Mouse (Mus musculus): ENCODE results near the gene Cul7. TPM values are rescaled to one million over a fixed set of nuclear protein-coding genes. Genes with fewer than 3 reads are reported as not detected.

The Cul7 gene
- polyA plus RNA-seq, 1 experiment from 2014 or later = 28.2 TPM

DNA sequence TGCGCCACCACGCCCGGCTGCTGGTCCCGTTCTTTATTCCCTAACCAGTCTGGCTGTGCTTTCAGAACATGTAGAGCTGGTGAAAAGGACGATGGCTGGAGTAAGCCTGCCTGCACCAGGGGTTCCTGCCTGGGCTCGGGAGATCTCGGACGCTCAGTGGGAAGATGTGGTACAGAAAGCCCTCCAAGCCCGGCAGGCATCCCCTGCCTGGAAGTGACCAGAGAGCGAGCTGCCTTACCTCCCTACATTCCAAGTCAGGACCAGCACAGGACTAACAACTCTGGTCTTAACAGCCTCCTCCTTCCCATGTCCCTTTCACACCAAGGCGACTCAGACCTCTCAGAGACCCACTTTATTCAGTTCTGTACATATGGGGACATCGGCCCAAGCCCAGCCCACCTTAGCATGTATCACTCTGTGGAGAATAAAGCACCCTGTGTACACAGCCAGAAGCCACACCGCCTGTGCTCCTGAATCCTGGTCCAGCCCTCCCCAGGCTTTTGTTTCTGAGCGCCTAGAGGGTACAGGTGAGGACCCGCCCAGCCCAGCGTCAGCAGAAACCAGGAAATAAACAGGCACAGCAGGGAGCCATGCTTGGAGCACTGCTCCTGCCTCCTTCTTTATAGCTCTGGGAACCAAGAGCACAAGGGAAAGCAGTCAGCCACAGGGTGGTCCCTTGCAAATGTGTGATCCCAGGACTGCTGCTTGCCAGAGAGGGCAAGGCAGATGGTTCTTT, 32.7 kb downstream of the Cul7 start:
- ATAC-seq (replicated peaks; ENCODE audit: low FRiP score) = no peak

DNA sequence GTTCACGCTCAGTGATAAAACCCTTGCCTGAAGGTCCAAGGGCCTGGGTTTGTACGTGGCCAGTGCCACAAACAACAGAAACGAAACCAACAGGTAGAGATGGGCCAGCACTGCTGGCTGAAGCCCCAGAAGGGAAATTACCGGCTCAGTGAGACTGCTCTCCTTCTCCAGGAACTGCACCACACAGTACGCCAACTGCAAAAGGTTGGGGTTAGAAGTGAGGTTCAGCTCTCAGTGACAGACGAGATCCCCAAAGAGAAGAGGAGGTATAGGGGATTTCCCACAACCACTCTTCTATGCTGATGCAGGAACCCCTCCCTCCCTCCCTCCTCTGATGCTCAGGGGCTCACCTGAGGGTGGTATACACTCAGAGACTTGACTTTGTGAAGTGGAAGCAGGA, 35.8 kb downstream of the Cul7 start:
- no peak overlapping the region for H3K4me2 ChIP-seq
- WGBS = 90% methylated on average over 6 of the region's 6 CpGs
- H3K4me3 ChIP-seq (ENCODE audit: low read depth, low read length) = no peak overlapping the region
- no peak for DNase-seq (ENCODE audit: low spot score)
- ATAC-seq (replicated peaks; ENCODE audit: low FRiP score) = no peak
- no peak overlapping the region for H3K27ac ChIP-seq (ENCODE audit: low read depth, low read length)
- H3K36me3 ChIP-seq (ENCODE audit: control insufficient read depth, insufficient read depth, low read length) = peaks cover 40% of the 10 kb centered on the region
- H3K9ac ChIP-seq (ENCODE audit: low read depth, low read length) = no peak overlapping the region
- H3K4me1 ChIP-seq (replicated peaks; ENCODE audit: control insufficient read depth, insufficient read depth, low read length) = peaks cover 11% of the 10 kb centered on the region
- H3K27me3 ChIP-seq (replicated peaks; ENCODE audit: control insufficient read depth, insufficient read depth, low read length) = no peaks in the 10 kb centered on the region
- H3K9me3 ChIP-seq (ENCODE audit: control insufficient read depth, low read length) = no peaks in the 10 kb centered on the region

More for the DNA sequence above, 32.7 kb downstream of the Cul7 start:
- Histone ChIP-seq H3K27me3 (replicated peaks; ENCODE audit: control insufficient read depth, insufficient read depth, low read length) (no peaks in the 10 kb centered on the region), H3K4me1 (replicated peaks; ENCODE audit: control insufficient read depth, insufficient read depth, low read length) (peaks cover 23% of the 10 kb centered on the region), H3K9me3 (ENCODE audit: control insufficient read depth, low read length) (no peaks in the 10 kb centered on the region), H3K27ac (ENCODE audit: low read depth, low read length) (no peak overlapping the region), H3K9ac (ENCODE audit: low read depth, low read length) (no peak overlapping the region), H3K4me2 (no peak overlapping the region), H3K4me3 (ENCODE audit: low read depth, low read length) (no peak overlapping the region), H3K36me3 (ENCODE audit: control insufficient read depth, insufficient read depth, low read length) (peaks cover 40% of the 10 kb centered on the region)
- no peak for DNase-seq (ENCODE audit: low spot score)
- 90% methylated on average over 16 of the region's 16 CpGs for WGBS

DNA sequence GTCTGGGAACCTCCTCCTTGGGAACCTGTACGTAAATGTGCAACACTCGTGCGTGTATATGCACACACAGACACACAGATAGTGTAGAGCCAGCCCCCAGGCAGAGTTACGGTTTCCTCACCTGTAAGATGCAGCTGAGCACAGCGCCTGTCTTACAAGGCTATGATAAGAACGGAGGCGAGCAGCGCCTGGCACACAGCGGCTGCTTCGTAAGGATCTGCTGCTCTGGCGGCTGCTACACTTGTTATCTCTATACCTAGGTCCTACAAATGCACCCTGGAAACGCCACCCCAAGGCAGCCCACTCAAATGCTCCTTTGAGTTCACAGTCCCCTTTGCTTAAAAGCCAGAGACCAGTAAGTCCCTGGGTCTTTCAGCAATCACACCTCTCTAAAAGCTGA, 40.5 kb downstream of the Cul7 start:
- no peak overlapping the region for H3K9ac ChIP-seq (ENCODE audit: low read depth, low read length)
- no peaks in the 10 kb centered on the region for H3K27me3 ChIP-seq (replicated peaks; ENCODE audit: control insufficient read depth, insufficient read depth, low read length)
- H3K9me3 ChIP-seq (ENCODE audit: control insufficient read depth, low read length) = no peaks in the 10 kb centered on the region
- H3K36me3 ChIP-seq (ENCODE audit: control insufficient read depth, insufficient read depth, low read length) = peaks cover 15% of the 10 kb centered on the region
- peak overlapping the region; percentile 11; the same call in 1 of the 2 replicates for H3K27ac ChIP-seq (ENCODE audit: low read depth, low read length)
- no peak overlapping the region for H3K4me3 ChIP-seq (ENCODE audit: low read depth, low read length)
- DNase-seq (ENCODE audit: low spot score) = no peak
- WGBS = 56% methylated on average over 12 of the region's 12 CpGs
- H3K4me2 ChIP-seq = peak overlapping the region; percentile 26; the same call in 1 of the 2 replicates
- peak; percentile 82 for ATAC-seq (replicated peaks; ENCODE audit: low FRiP score)
- peaks cover 5% of the 10 kb centered on the region; the same call in 1 of the 2 replicates for H3K4me1 ChIP-seq (replicated peaks; ENCODE audit: control insufficient read depth, insufficient read depth, low read length)

- no peak for ATAC-seq (replicated peaks; ENCODE audit: low FRiP score)
- H3K27me3 ChIP-seq (replicated peaks; ENCODE audit: control insufficient read depth, insufficient read depth, low read length) = no peaks in the 10 kb centered on the region
- no peak for DNase-seq (ENCODE audit: low spot score)
- H3K9ac ChIP-seq (ENCODE audit: low read depth, low read length) = no peak overlapping the region
- no peak overlapping the region for H3K4me2 ChIP-seq
- no peaks in the 10 kb centered on the region for H3K9me3 ChIP-seq (ENCODE audit: control insufficient read depth, low read length)
- no peak overlapping the region for H3K4me3 ChIP-seq (ENCODE audit: low read depth, low read length)
- peaks cover 5% of the 10 kb centered on the region; the same call in 1 of the 2 replicates for H3K4me1 ChIP-seq (replicated peaks; ENCODE audit: control insufficient read depth, insufficient read depth, low read length)
- peak overlapping the region; percentile 11; the same call in 1 of the 2 replicates for H3K27ac ChIP-seq (ENCODE audit: low read depth, low read length)
- peaks cover 8% of the 10 kb centered on the region for H3K36me3 ChIP-seq (ENCODE audit: control insufficient read depth, insufficient read depth, low read length)
- WGBS = 86% methylated on average over 2 of the region's 2 CpGs
Observed at GRCm38 (mm10) chr17:46691390-46691789, 41.3 kb downstream of the Cul7 start.

DNA sequence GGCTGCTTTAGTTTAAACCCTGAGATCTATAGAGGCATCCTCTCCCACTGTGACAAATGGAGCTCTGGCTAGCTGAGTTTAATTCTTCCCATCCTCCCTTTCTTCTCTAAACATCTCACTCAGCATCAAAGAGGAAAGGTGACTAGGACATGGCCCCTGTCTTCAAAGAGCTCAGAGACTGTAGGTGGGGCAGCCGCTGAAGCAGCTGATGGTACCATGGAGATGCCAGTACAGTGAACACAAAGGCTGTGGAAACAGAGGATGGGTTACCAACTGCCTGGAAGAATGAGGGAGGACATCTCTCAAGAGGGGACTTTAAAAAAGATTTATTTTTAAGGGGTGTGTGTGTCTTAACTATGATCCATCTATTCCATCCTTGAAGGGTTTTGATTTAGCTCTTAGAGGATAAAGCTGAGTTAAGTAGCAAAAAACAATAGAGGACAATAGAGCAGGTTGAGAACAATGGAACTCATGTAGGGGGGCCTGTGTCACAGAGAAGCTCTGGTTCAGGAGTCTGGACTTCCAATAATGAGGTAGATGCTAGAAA, 44.5 kb downstream of the Cul7 start:
- WGBS = 79% methylated on average over 1 of the region's 1 CpGs
- H3K27ac ChIP-seq (ENCODE audit: low read depth, low read length) = no peak overlapping the region

DNA sequence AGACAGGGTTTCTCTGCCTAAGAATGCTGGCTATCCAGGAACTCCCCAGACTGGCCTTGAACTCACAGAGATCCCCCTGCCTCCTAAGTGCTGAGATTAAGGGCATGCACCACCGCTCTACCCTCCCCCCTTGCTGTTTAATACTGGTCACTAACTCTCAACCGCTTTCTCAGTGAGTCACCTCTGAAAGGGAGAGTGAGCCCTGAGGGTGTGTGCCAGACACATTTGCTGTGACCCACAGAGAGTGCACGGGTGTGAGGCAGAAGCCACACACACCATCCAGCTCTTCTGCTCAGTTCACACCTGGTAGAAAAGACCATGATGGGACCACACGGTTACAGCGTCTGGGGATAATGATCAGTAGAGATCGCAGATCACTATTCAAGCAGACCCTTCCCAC, 48.4 kb downstream of the Cul7 start:
- ATAC-seq (replicated peaks; ENCODE audit: low FRiP score) (no peak), DNase-seq (ENCODE audit: low spot score) (no peak)
- no peak overlapping the region for H3K9ac ChIP-seq (ENCODE audit: low read depth, low read length)
- no peak overlapping the region for H3K27ac ChIP-seq (ENCODE audit: low read depth, low read length)
- peaks cover 15% of the 10 kb centered on the region for H3K4me1 ChIP-seq (replicated peaks; ENCODE audit: control insufficient read depth, insufficient read depth, low read length)
- H3K4me3 ChIP-seq (ENCODE audit: low read depth, low read length) = no peak overlapping the region
- H3K36me3 ChIP-seq (ENCODE audit: control insufficient read depth, insufficient read depth, low read length) = peaks cover 10% of the 10 kb centered on the region; the same call in 1 of the 2 replicates
- no peaks in the 10 kb centered on the region for H3K27me3 ChIP-seq (replicated peaks; ENCODE audit: control insufficient read depth, insufficient read depth, low read length)
- H3K4me2 ChIP-seq = no peak overlapping the region
- H3K9me3 ChIP-seq (ENCODE audit: control insufficient read depth, low read length) = no peaks in the 10 kb centered on the region
- WGBS = 84% methylated on average over 6 of the region's 6 CpGs

More for the DNA sequence above, 44.5 kb downstream of the Cul7 start:
- DNase-seq (ENCODE audit: low spot score) = no peak
- H3K4me1 ChIP-seq (replicated peaks; ENCODE audit: control insufficient read depth, insufficient read depth, low read length) = peaks cover 5% of the 10 kb centered on the region; the same call in 1 of the 2 replicates
- no peak for ATAC-seq (replicated peaks; ENCODE audit: low FRiP score)
- H3K9ac ChIP-seq (ENCODE audit: low read depth, low read length) = no peak overlapping the region
- no peak overlapping the region for H3K4me3 ChIP-seq (ENCODE audit: low read depth, low read length)
- H3K9me3 ChIP-seq (ENCODE audit: control insufficient read depth, low read length) = no peaks in the 10 kb centered on the region
- H3K27me3 ChIP-seq (replicated peaks; ENCODE audit: control insufficient read depth, insufficient read depth, low read length) = no peaks in the 10 kb centered on the region
- H3K4me2 ChIP-seq = no peak overlapping the region
- H3K36me3 ChIP-seq (ENCODE audit: control insufficient read depth, insufficient read depth, low read length) = peaks cover 10% of the 10 kb centered on the region; the same call in 1 of the 2 replicates

DNA sequence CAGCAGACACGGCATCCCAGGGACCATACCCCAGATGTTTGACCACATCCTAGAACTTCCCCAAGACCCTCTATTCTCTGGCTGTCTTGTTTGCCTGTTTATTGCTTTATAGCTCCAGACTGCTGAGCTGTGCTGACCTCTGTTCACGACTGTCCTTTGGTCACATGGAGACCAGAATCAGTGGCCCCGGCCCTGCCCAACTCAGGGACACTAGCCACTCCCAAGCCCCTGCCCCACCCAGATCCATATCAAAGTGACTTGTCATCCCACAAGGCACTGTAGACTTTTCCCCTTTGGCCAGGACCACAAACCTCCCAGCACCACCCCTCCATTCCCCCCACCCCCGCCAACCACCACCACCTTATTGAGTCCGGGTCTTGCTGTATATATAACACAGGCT, 49.1 kb downstream of the Cul7 start:
- ATAC-seq (replicated peaks; ENCODE audit: low FRiP score) = no peak
- WGBS = 64% methylated on average over 5 of the region's 5 CpGs
- H3K36me3 ChIP-seq (ENCODE audit: control insufficient read depth, insufficient read depth, low read length) = peaks cover 10% of the 10 kb centered on the region; the same call in 1 of the 2 replicates

GRCm38 (mm10) chr17:46699912-46700311, 49.8 kb downstream of the Cul7 start:
- Histone ChIP-seq H3K9ac (ENCODE audit: low read depth, low read length) (no peak overlapping the region), H3K9me3 (ENCODE audit: control insufficient read depth, low read length) (no peaks in the 10 kb centered on the region), H3K4me1 (replicated peaks; ENCODE audit: control insufficient read depth, insufficient read depth, low read length) (peaks cover 21% of the 10 kb centered on the region), H3K27ac (ENCODE audit: low read depth, low read length) (no peak overlapping the region), H3K4me3 (ENCODE audit: low read depth, low read length) (no peak overlapping the region), H3K36me3 (ENCODE audit: control insufficient read depth, insufficient read depth, low read length) (peaks cover 10% of the 10 kb centered on the region; the same call in 1 of the 2 replicates), H3K27me3 (replicated peaks; ENCODE audit: control insufficient read depth, insufficient read depth, low read length) (no peaks in the 10 kb centered on the region), H3K4me2 (no peak overlapping the region)
- DNase-seq (ENCODE audit: low spot score) (no peak), ATAC-seq (replicated peaks; ENCODE audit: low FRiP score) (no peak)
- WGBS = 84% methylated on average over 3 of the region's 3 CpGs

More for the DNA sequence above, 49.1 kb downstream of the Cul7 start:
- Histone ChIP-seq H3K4me3 (ENCODE audit: low read depth, low read length) (no peak overlapping the region), H3K9me3 (ENCODE audit: control insufficient read depth, low read length) (no peaks in the 10 kb centered on the region), H3K4me1 (replicated peaks; ENCODE audit: control insufficient read depth, insufficient read depth, low read length) (peaks cover 21% of the 10 kb centered on the region), H3K4me2 (no peak overlapping the region), H3K9ac (ENCODE audit: low read depth, low read length) (no peak overlapping the region; the same call in 1 of the 2 replicates), H3K27me3 (replicated peaks; ENCODE audit: control insufficient read depth, insufficient read depth, low read length) (no peaks in the 10 kb centered on the region), H3K27ac (ENCODE audit: low read depth, low read length) (no peak overlapping the region)
- DNase-seq (ENCODE audit: low spot score) = no peak

Measured in liver, embryonic 11.5 days (tissue).